Mouse (Mus musculus) mouse trophoblast stem cell (cell line): ENCODE data around the gene Rtn1.

ENCODE experiments used
- in situ Hi-C, 2 experiments: fragments of 300-500 bp; cut with MseI, MboI; formaldehyde crosslinking; loops; 2 replicates in 1 of 2; 3 replicates in 1 of 2; pipeline ENCODE4 v1.15.1; 2025

The Rtn1 gene

DNA sequence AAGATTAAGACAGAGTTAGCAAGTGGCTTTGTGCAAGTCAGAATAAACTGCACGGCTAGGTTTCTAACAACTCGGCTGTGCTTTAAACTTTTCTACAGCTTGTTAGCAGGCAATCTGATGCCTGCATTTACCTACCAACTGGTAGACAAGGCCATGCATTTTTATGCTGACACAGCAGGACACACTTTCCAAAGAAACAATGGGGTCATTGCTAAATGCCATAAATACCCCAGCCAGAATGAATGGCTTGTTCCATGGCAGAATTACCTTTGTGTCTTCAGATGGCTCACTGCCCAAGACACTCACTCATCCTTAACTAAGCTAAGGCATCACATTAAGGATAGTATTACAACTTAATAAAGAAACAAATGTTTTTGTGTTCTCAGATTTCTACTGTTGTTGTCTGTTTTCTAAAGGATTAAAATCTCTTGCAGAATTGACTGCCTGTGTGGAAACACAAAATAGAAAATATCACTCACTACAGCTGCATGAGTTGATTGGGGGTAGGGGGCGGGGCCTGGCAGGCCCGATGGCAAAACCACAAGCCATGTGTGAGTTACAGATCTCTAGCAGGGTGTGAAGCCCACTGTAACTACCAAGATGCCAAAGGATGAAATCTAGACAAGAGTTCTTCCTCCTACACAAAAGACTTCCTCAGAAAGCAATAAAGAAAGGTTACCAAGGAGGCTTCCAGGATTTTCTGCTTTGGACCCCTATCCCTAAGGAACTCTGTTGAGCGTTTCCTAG is 129.6 kb downstream of the Rtn1 start:
- in situ Hi-C loops = no loop called here

- in situ Hi-C loops = no loop called here
Measured at GRCm38 (mm10) chr12:72273721-72274414, 135.0 kb downstream of the Rtn1 start.

- in situ Hi-C loops = no loop called here
Measured at GRCm38 (mm10) chr12:72267614-72268013, 141.2 kb downstream of the Rtn1 start.

DNA sequence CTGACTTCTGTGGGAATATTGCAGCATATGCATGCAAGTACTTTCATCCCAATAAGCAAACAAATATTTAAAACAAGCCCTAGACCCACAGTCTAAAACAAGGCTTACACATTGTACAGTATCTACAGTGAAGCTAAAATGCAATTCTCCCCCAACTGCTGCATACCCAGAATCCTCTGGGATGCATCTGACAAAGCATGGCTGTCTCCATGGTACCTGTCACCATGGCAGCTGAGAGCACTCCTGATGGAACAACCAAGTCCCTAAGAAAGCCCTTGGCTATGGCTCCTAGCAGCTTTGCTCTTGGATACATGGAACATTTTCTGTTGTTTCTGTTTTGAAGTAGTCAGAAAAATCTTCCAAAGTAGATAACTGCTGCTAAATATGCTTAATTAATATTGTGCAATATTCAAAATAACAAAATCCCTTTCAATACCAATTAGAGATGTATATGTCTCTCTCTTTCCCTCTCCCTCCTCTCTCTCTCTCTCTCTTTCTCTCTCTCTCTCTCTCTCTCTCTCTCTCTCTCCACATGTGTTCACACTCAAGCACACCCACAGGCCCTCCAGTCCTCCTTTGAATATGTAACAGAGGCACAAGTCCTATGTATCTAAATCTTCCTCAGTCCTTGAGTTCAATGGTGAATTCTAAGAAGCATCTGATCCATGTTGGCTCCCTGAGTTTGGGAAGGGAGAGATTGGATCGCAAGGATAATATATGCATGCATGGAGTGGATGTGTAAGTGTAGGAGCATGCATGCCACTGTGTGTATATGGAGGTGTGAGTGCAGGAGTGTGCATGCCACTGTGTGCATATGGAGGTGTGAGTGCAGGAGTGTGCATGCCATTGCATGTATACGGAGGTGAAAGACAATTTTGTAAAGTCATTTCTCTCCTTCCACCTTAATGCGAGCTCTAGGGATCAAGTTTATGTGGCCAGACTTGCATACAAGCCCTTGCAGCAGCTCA is 143.3 kb downstream of the Rtn1 start:
- in situ Hi-C loops = no loop called here

DNA sequence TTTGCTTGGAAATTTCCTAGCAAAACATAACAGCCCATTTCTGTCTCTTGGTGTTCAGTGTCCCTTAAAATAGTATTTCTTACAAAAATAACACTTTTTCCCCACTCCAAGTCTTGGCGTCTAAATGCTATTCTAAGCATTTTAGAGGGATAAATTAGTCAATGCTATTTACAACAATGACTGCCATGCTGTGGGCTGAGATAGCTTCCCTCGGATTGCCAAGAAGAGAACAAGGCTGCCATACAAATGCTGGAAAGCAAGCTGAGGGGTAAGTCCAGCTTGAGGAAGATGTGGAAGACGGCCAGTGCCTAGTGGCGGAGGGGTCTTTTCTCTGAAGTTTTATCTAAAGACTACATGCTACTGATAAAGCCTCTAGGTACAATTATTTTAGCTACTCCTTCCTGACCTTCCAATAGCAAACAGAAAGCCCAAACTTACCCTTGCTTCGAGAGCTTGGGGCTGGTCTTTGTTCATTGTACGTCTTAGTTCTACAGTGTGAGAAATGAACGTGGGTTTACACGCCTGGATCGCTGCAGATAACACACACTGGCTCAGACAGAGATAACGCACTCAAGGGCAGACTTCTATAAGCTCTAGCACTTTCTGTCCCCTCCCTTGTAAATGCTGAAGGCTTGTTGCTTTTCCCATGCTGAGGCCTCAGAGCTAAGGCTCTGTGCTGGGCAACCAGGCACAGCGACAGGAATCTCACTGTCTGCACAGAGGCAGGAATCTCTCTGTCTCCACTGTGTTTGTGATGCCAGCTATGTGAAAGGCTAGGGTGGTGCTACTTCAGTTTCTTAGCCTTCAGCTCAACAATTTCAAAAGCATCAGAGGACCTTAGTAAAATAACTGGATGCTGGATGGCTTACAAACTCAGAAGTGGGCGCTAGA is 145.4 kb downstream of the Rtn1 start:
- in situ Hi-C loops = no loop called here

GRCm38 (mm10) chr12:72257000-72257399 is 151.9 kb downstream of the Rtn1 start:
- in situ Hi-C loops = no loop called here

- in situ Hi-C loops = no loop called here
Measured at GRCm38 (mm10) chr12:72253040-72253439, 155.8 kb downstream of the Rtn1 start.

- in situ Hi-C loops = no loop called here
Measured at GRCm38 (mm10) chr12:72251890-72252445, 156.9 kb downstream of the Rtn1 start.

DNA sequence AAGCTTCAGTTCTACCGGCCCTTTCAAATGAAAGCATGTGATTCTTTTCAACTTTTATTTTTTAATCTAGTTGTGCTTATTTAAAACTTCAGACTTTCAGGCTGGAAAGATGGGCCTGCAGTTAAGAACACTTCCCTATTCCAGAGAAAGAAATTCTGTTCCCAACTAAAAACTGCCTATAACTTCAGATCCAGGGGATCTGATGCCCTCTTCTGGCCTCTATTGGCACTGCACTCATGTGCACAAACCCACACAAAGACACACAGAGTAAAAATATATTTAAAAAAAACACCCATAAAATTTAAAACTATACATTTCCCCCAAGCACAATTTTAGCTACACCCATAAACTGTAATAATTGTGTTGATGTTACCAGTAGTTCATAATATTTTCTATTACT is 163.9 kb downstream of the Rtn1 start:
- in situ Hi-C loops = loop anchor here in 1 of 2 experiments (10.0 kb wide), 1 partner anchor 140 kb away; no protein-coding TSS in a partner anchor

GRCm38 (mm10) chr12:72242807-72243206 is 166.0 kb downstream of the Rtn1 start:
- in situ Hi-C loops = loop anchor here in 1 of 2 experiments (10.0 kb wide), 1 partner anchor 138 kb away; no protein-coding TSS in a partner anchor

- in situ Hi-C loops = loop anchor here in 1 of 2 experiments (10.0 kb wide), 1 partner anchor 136 kb away; no protein-coding TSS in a partner anchor
Measured at GRCm38 (mm10) chr12:72240506-72240905, 168.3 kb downstream of the Rtn1 start.

- in situ Hi-C loops = no loop called here
Measured at GRCm38 (mm10) chr12:72239230-72239894, 169.5 kb downstream of the Rtn1 start.

DNA sequence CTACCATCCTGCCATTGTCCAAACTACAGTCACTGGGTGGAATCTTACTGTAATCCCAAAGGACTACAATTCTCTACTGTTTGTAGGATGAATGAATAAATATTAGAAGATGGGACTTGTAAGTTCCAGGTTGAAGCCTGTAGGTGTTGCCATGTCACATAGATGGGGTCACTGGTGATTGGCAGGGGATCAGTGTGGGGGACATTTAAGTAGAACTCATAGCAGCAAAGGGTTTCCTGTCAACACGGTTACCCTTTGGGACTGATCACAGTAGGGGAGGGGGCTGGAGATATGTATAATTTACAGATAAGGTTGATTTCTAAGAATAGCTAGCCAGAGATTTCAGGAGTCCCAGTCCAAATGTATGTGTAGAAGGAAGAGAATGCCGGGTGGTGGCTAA is 171.6 kb downstream of the Rtn1 start:
- in situ Hi-C loops = no loop called here

GRCm38 (mm10) chr12:72236564-72237011 is 172.3 kb downstream of the Rtn1 start:
- in situ Hi-C loops = no loop called here

DNA sequence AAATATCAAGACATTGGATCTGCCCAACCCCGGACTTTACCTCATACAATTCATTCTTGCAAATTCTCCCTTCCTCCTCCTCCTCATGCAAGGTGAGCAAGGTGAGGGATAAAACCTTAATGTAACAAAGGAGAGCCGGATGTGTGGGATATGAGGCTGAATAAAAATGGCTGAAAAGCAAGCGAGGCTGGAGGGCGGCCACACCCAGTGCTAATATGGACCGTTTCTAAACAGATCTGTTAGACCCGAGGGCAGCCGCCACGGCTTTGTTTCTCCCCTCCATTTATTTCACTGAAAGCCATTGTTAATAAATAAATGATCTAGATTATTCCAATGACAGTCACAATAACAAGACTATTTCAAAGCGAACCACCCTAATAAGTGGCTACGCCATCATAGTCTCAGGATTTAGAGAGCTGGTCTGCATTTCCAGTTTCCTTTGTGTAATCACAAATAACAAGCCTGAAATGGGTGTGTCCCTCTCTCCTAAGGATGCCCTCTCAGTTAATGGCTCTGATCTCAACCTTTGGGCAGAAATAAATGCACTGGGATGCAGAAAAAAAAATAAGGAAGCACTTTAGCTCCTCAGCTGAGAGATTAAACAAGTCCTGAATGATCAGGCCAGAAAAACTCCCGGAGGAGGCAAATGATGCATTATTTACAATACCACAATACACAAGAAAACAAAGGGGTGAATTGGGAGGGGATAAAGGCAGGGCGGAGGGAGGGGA is 173.1 kb downstream of the Rtn1 start:
- in situ Hi-C loops = no loop called here

GRCm38 (mm10) chr12:72234966-72235365 is 173.9 kb downstream of the Rtn1 start:
- in situ Hi-C loops = no loop called here

DNA sequence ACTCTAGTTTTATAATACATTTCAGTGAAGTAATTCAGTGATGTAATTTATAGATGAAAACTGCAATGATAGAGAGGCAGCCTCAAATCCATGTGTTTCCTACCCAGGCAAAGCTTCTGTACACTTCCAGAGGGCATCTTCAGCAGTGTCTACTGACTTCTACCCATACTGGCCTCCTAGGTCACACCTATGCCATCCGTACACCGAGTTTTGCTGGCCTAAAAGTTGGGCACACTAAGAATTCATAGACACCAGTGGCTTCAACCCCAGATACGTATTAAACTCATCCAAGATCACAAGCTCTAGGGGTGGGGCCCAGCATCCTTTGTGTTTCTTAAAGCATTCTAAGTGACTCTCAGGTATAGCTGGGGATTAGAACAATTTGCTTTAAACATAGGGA is 174.7 kb downstream of the Rtn1 start:
- in situ Hi-C loops = no loop called here

DNA sequence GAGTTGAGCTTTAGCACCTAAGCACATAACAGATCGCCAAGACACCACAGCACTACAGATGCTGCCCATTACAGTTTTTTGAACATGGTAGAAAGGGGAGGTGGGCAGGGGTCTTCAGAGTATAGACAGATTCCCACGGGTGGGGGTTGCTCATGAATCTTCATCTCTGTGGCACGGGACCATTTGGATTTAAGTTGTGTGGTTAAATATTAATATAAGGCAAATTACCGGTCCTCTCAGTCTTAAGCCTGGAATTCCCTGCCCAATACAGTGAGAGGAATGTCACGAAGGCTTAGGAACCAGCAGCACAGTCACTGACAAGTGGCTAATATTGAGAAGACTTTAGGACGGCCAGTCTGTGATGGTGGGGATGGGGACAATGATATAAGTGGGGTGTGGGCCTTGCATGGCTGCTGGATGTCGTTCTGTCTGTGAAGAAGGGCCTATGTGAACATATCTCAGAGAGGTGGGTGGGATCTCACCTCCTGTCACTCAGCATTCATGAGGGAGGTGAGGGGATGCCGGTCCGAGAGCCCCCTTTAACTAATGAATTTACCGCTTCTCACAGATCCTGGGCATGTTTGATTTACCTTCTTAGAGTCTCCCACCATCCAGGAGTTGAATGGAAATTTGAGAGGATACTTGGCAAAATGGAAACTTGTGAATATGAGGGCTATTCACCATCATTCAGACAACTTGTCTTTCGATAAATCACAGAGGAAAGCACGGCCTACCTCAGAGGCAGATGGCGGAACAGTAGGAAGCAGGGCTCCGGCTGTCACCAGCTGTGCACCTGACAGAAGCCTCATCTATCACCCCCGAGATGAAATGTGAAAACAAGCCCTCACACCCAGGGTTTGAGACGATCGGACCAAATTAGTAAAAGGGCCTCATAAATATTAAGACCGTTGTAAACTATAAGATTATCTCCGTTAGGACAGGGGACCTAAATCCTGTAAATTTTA is 175.7 kb downstream of the Rtn1 start:
- in situ Hi-C loops = no loop called here
